Mouse (Mus musculus) forebrain, embryonic 11.5 days (tissue): ENCODE measurements around the gene Ccl3. TPM values are rescaled to one million over a fixed set of nuclear protein-coding genes. Genes with fewer than 3 reads are reported as not detected.

ENCODE experiments used
- ATAC-seq: fragments of 200-750 bp; cut with Nextera tagmentation; replicated peaks from 2 replicates; pipeline ENCODE4 v1.8.0; 2017; ENCODE audit warnings: moderate TSS enrichment; ENCODE audit not compliant: low FRiP score
- DNase-seq: peaks from one replicate; pipeline ENCODE4 v3.0.0-alpha.2; 2017; ENCODE audit warnings: low spot score
- H3K27ac ChIP-seq: fragments of 300-500 bp; sonication (generic); 2 replicates; pipeline ENCODE4 v1.5.1; 2014; ENCODE audit warnings: low read depth, low read length
- H3K27me3 ChIP-seq: fragments of 300-500 bp; sonication (generic); 2 replicates; pipeline ENCODE4 v1.6.1; 2014; ENCODE audit warnings: mild to moderate bottlenecking, low read length, mixed read lengths; ENCODE audit not compliant: control insufficient read depth, insufficient read depth
- H3K36me3 ChIP-seq: fragments of 300-500 bp; sonication (generic); 2 replicates; pipeline ENCODE4 v1.6.1; 2014; ENCODE audit warnings: mild to moderate bottlenecking, low read length, moderate library complexity, mixed read lengths; ENCODE audit not compliant: control insufficient read depth, insufficient read depth
- H3K4me1 ChIP-seq: fragments of 300-500 bp; sonication (generic); replicated peaks from 2 replicates; pipeline ENCODE4 v1.6.1; 2014; ENCODE audit warnings: low read length, mixed read lengths; ENCODE audit not compliant: control insufficient read depth, insufficient read depth
- H3K4me2 ChIP-seq: fragments of 300-500 bp; sonication (generic); 2 replicates; pipeline ENCODE4 v1.6.1; 2014; ENCODE audit warnings: low read depth, mild to moderate bottlenecking, low read length, moderate library complexity, mixed read lengths; ENCODE audit not compliant: severe bottlenecking
- H3K4me3 ChIP-seq: fragments of 300-500 bp; sonication (generic); 2 replicates; pipeline ENCODE4 v1.5.1; 2014; ENCODE audit warnings: low read depth, low read length
- H3K9ac ChIP-seq: fragments of 300-500 bp; sonication (generic); 2 replicates; pipeline ENCODE4 v1.6.1; 2014; ENCODE audit warnings: low read length
- H3K9me3 ChIP-seq: fragments of 300-500 bp; sonication (generic); 2 replicates; pipeline ENCODE4 v1.6.1; 2016; ENCODE audit warnings: low read length, mixed read lengths; ENCODE audit not compliant: control insufficient read depth
- WGBS: fragments of 180-500 bp; shearing (Covaris S2); extraction: QIAGEN DNeasy Blood & Tissue Kit; methylation state at CpG from one replicate; pipeline ENCODE4 v1.1.7; 2014; 5-methylcytosine and 5-hydroxymethylcytosine counted together
- polyA plus RNA-seq: library from polyadenylated mRNA; unstranded; fragments of >200 nt; fragmentation: Nextera tagmentation; extraction: Ambion mirVana; gene quantifications from 2 replicates; pipeline ENCODE4 v1.2.1, GENCODE M21; 2014

The Ccl3 gene
- 0.63 and 0.95 TPM in 2 replicates for polyA plus RNA-seq

- Histone ChIP-seq H3K36me3 (no peaks in the 10 kb centered on the region), H3K27me3 (no peaks in the 10 kb centered on the region), H3K27ac (no peak within 1 kb of the TSS), H3K4me3 (no peak within 1 kb of the TSS), H3K4me2 (no peak within 1 kb of the TSS), H3K4me1 (no peaks in the 10 kb centered on the region), H3K9ac (no peak within 1 kb of the TSS), H3K9me3 (no peaks in the 10 kb centered on the region)
- no peak for DNase-seq
- 86% methylated on average over 8 of the region's 8 CpGs for whole genome bisulfite sequencing
- ATAC-seq, result no peak
These were observed at the start of gene Ccl3 for GRCm38 (mm10) chr11:83649305-83649841. Gene Ccl3 (minus strand): TSS chr11:83649355.

- no peak for ATAC-seq
- H3K9ac ChIP-seq, result no peak overlapping the region
- no peaks in the 10 kb centered on the region for H3K36me3 ChIP-seq
- DNase-seq, result no peak
- H3K4me2 ChIP-seq, result no peak overlapping the region
- no peaks in the 10 kb centered on the region for H3K4me1 ChIP-seq
- H3K4me3 ChIP-seq, result no peak overlapping the region
- no peak overlapping the region for H3K27ac ChIP-seq
- no peaks in the 10 kb centered on the region for H3K27me3 ChIP-seq
- 65% methylated on average over 1 of the region's 1 CpGs for WGBS
- no peaks in the 10 kb centered on the region for H3K9me3 ChIP-seq
These were observed 42.9 kb upstream of the Ccl3 start for GRCm38 (mm10) chr11:83692008-83692407.

GRCm38 (mm10) chr11:83689918-83690317 lies 40.8 kb upstream of the Ccl3 start:
- ATAC-seq, result no peak

GRCm38 (mm10) chr11:83675665-83676064 lies 26.5 kb upstream of the Ccl3 start:
- DNase-seq (no peak), ATAC-seq (no peak)
- Histone ChIP-seq H3K9ac (no peak overlapping the region), H3K36me3 (no peaks in the 10 kb centered on the region), H3K4me1 (no peaks in the 10 kb centered on the region), H3K27me3 (no peaks in the 10 kb centered on the region), H3K27ac (no peak overlapping the region), H3K4me3 (no peak overlapping the region), H3K9me3 (no peaks in the 10 kb centered on the region), H3K4me2 (no peak overlapping the region)
- 86% methylated on average over 1 of the region's 1 CpGs for WGBS

More at GRCm38 (mm10) chr11:83689918-83690317, 40.8 kb upstream of the Ccl3 start:
- DNase-seq, result no peak
- Histone ChIP-seq H3K4me1 (no peaks in the 10 kb centered on the region), H3K4me2 (no peak overlapping the region), H3K27me3 (no peaks in the 10 kb centered on the region), H3K36me3 (no peaks in the 10 kb centered on the region), H3K9me3 (no peaks in the 10 kb centered on the region), H3K4me3 (no peak overlapping the region), H3K9ac (no peak overlapping the region), H3K27ac (no peak overlapping the region)
- 84% methylated on average over 1 of the region's 1 CpGs for WGBS

- no peak overlapping the region for H3K9ac ChIP-seq
- H3K4me2 ChIP-seq, result no peak overlapping the region
- H3K9me3 ChIP-seq, result no peaks in the 10 kb centered on the region
- no peaks in the 10 kb centered on the region for H3K36me3 ChIP-seq
- no peaks in the 10 kb centered on the region for H3K4me1 ChIP-seq
- no peak for DNase-seq
- no peaks in the 10 kb centered on the region for H3K27me3 ChIP-seq
- H3K4me3 ChIP-seq, result no peak overlapping the region
- no peak overlapping the region for H3K27ac ChIP-seq
- no peak for ATAC-seq
These were observed 22.6 kb upstream of the Ccl3 start for GRCm38 (mm10) chr11:83671743-83672142.

- Histone ChIP-seq H3K9ac (no peak overlapping the region), H3K27me3 (no peaks in the 10 kb centered on the region), H3K9me3 (no peaks in the 10 kb centered on the region), H3K36me3 (no peaks in the 10 kb centered on the region), H3K27ac (no peak overlapping the region), H3K4me3 (no peak overlapping the region), H3K4me2 (no peak overlapping the region), H3K4me1 (no peaks in the 10 kb centered on the region)
- ATAC-seq, result no peak
- WGBS, result 87% methylated on average over 5 of the region's 5 CpGs
- DNase-seq, result no peak
These were observed 14.4 kb upstream of the Ccl3 start for GRCm38 (mm10) chr11:83663532-83663931.

GRCm38 (mm10) chr11:83662204-83662603 lies 13.0 kb upstream of the Ccl3 start, which contains the start of gene Ccl4:
Gene Ccl4 (plus strand): TSS chr11:83662584.
- H3K27ac ChIP-seq, result no peak within 1 kb of the TSS
- no peaks in the 10 kb centered on the region for H3K9me3 ChIP-seq
- H3K4me1 ChIP-seq, result no peaks in the 10 kb centered on the region
- no peaks in the 10 kb centered on the region for H3K27me3 ChIP-seq
- DNase-seq, result no peak
- H3K36me3 ChIP-seq, result no peaks in the 10 kb centered on the region
- H3K4me2 ChIP-seq, result no peak within 1 kb of the TSS
- no peak within 1 kb of the TSS for H3K4me3 ChIP-seq
- WGBS, result 86% methylated on average over 6 of the region's 6 CpGs
- no peak within 1 kb of the TSS for H3K9ac ChIP-seq
- ATAC-seq, result no peak

GRCm38 (mm10) chr11:83658797-83659196 lies 9.6 kb upstream of the Ccl3 start:
- H3K9ac ChIP-seq, result no peak overlapping the region
- H3K36me3 ChIP-seq, result no peaks in the 10 kb centered on the region
- 87% methylated on average over 6 of the region's 6 CpGs for WGBS
- no peak overlapping the region for H3K27ac ChIP-seq
- H3K27me3 ChIP-seq, result no peaks in the 10 kb centered on the region
- no peak for DNase-seq
- H3K4me3 ChIP-seq, result no peak overlapping the region
- no peak for ATAC-seq
- no peak overlapping the region for H3K4me2 ChIP-seq
- no peaks in the 10 kb centered on the region for H3K9me3 ChIP-seq
- H3K4me1 ChIP-seq, result no peaks in the 10 kb centered on the region

GRCm38 (mm10) chr11:83657508-83657907 lies 8.4 kb upstream of the Ccl3 start:
- H3K36me3 ChIP-seq, result no peaks in the 10 kb centered on the region
- no peak overlapping the region for H3K27ac ChIP-seq
- H3K4me3 ChIP-seq, result no peak overlapping the region
- no peak for DNase-seq
- H3K4me2 ChIP-seq, result no peak overlapping the region
- no peaks in the 10 kb centered on the region for H3K9me3 ChIP-seq
- H3K27me3 ChIP-seq, result no peaks in the 10 kb centered on the region
- no peaks in the 10 kb centered on the region for H3K4me1 ChIP-seq
- H3K9ac ChIP-seq, result no peak overlapping the region
- WGBS, result 75% methylated on average over 3 of the region's 3 CpGs
- ATAC-seq, result no peak
